8 mouse cellular contexts compared by ENCODE assay signal in the genomic region with DNA sequence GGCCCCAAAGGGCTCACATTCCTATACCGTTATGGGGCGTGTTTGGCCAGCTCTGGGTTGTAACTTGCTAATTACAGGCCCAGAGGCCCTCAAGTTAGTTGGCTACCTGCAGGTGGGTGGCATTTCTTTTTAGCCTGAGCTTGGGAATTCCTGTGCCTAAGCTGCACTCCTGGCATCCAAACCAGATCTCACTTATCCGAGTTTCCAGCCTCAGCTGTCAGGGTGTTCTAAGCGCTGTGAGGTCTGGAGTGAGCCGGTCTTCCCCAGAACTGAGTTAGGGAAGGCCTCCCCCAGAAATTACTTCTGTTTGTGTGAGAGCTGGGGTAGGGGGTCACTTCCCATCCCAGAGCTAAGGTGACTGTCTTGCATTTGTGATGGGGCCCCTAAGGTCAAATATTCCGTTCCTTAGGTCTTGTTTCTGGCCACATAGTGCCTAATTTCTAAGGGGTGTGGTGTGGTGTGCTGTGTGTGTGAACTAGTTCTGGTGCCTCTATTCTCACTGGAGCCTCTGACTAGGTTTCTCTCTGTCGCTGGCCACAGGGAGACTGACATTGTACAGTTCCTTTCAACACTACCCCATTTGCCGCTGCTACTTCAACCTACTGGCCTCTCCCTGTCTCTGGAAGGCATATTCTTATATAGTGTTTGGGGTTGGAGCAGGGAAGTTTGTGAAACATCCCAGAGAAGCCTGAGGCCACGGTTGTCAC. TPM values are rescaled to one million over a fixed set of nuclear protein-coding genes. Genes with fewer than 3 reads are reported as not detected.
A peak's percentile ranks its signal among the peaks of the same experiment; 100 is the strongest.
DNase-seq lines count a peak whose midpoint lies in the region; ATAC-seq and TF ChIP-seq lines count a peak whose summit lies in the region.

No protein-coding gene starts in this region.

- peak overlapping the region; percentile 99 for H3K9ac ChIP-seq in heart, embryonic 14.5 days (ENCODE audit: low read length)
- peak overlapping the region; percentile 95 for H3K9ac ChIP-seq in hindbrain, embryonic 12.5 days
- peak overlapping the region; percentile 97 for H3K9ac ChIP-seq in midbrain, embryonic 13.5 days (replicated peaks)

- H3K9me3 ChIP-seq in heart, embryonic 14.5 days (ENCODE audit: control insufficient read depth, low read length): no peaks in the 10 kb centered on the region
- H3K9me3 ChIP-seq in hindbrain, embryonic 12.5 days (replicated peaks): no peaks in the 10 kb centered on the region
- no peaks in the 10 kb centered on the region for H3K9me3 ChIP-seq in midbrain, embryonic 13.5 days

- H3K27me3 ChIP-seq in heart, embryonic 14.5 days (ENCODE audit: control insufficient read depth, insufficient read depth, low read length): no peaks in the 10 kb centered on the region
- no peaks in the 10 kb centered on the region for H3K27me3 ChIP-seq in hindbrain, embryonic 12.5 days
- H3K27me3 ChIP-seq in midbrain, embryonic 13.5 days: no peaks in the 10 kb centered on the region

- TF ChIP-seq CTCF in bone marrow, adult 2 months (IDR thresholded peaks at IDR 0.05; ENCODE audit: control insufficient read depth, insufficient read depth, low read length): no peak

- peak overlapping the region; percentile 88 for H3K4me2 ChIP-seq in heart, embryonic 14.5 days (ENCODE audit: low read length)
- H3K4me2 ChIP-seq in hindbrain, embryonic 12.5 days (replicated peaks): peak overlapping the region; percentile 79
- peak overlapping the region; percentile 74 for H3K4me2 ChIP-seq in midbrain, embryonic 13.5 days (replicated peaks)

- H3K27ac ChIP-seq in heart, embryonic 14.5 days (replicated peaks in 1 of 2; ENCODE audit: control insufficient read depth in 1 of 2, insufficient read depth in 1 of 2, low read depth in 2 of 2, low read length in 2 of 2): peak overlapping the region; percentile 89 to 95
- H3K27ac ChIP-seq in bone marrow, adult 2 months (ENCODE audit: control insufficient read depth, insufficient read depth, low read depth, low read length, poor library complexity): peak overlapping the region; percentile 96
- peak overlapping the region; percentile 94 for H3K27ac ChIP-seq in hindbrain, embryonic 12.5 days
- peak overlapping the region; percentile 92 for H3K27ac ChIP-seq in midbrain, embryonic 13.5 days

- intact Hi-C loops in heart, postnatal 36 days (cut with DNase I): loop anchor here (2.0 to 5.0 kb wide), 2 partner anchors 31 to 89 kb away; a partner anchor contains a TSS

- no peak for DNase-seq in heart, postnatal 36 days
- DNase-seq in adrenal gland, postnatal 4 days (ENCODE audit: low spot score in 2 of 2): no peak
- DNase-seq in layer of hippocampus, adult 8-10 months (ENCODE audit: low spot score in 2 of 2): no peak

- no peak; the same call in 1 of the 2 replicates for ATAC-seq in heart, embryonic 14.5 days (ENCODE audit: insufficient number of reproducible peaks, insufficient read depth, low FRiP score, low read depth)
- no peak for ATAC-seq in hindbrain, embryonic 12.5 days (ENCODE audit: low FRiP score)
- ATAC-seq in midbrain, embryonic 13.5 days: 0 out of 2 replicates have a peak, but pooled peaks have one; percentile 4
- ATAC-seq in granulocyte monocyte progenitor cell, adult 5-6 weeks (replicated peaks; ENCODE audit: poor library complexity, severe bottlenecking): no peak

- peaks cover 14% of the 10 kb centered on the region for H3K36me3 ChIP-seq in heart, embryonic 14.5 days (ENCODE audit: control insufficient read depth, insufficient read depth, low read length)
- H3K36me3 ChIP-seq in hindbrain, embryonic 12.5 days: peaks cover 12% of the 10 kb centered on the region
- H3K36me3 ChIP-seq in midbrain, embryonic 13.5 days: peaks cover 13% of the 10 kb centered on the region

- H3K4me3 ChIP-seq in heart, embryonic 14.5 days (ENCODE audit: control insufficient read depth in 1 of 2, insufficient read depth in 1 of 2, low read depth in 1 of 2, low read length in 2 of 2): peak overlapping the region; percentile 81 to 96
- H3K4me3 ChIP-seq in bone marrow, adult 2 months (replicated peaks; ENCODE audit: control insufficient read depth, low read depth, low read length): peak overlapping the region; percentile 90
- H3K4me3 ChIP-seq in hindbrain, embryonic 12.5 days: peak overlapping the region; percentile 92
- H3K4me3 ChIP-seq in midbrain, embryonic 13.5 days (replicated peaks): peak overlapping the region; percentile 85

- WGBS in heart, embryonic 14.5 days: 3% methylated on average over 9 of the region's 9 CpGs
- WGBS in bone marrow, adult 2 months: 6% methylated on average over 9 of the region's 9 CpGs
- WGBS in hindbrain, embryonic 12.5 days: 17% methylated on average over 9 of the region's 9 CpGs
- WGBS in midbrain, embryonic 13.5 days: 15% methylated on average over 9 of the region's 9 CpGs

- H3K4me1 ChIP-seq in heart, embryonic 14.5 days (ENCODE audit: control insufficient read depth in 2 of 2, insufficient read depth in 2 of 2, low read length in 2 of 2): peaks cover 29 to 35% of the 10 kb centered on the region in 2 experiments
- peaks cover 12% of the 10 kb centered on the region; the same call in 1 of the 2 replicates for H3K4me1 ChIP-seq in bone marrow, adult 2 months (ENCODE audit: control insufficient read depth, insufficient read depth, low read length)
- H3K4me1 ChIP-seq in hindbrain, embryonic 12.5 days: peaks cover 36% of the 10 kb centered on the region
- H3K4me1 ChIP-seq in midbrain, embryonic 13.5 days (replicated peaks): peaks cover 40% of the 10 kb centered on the region

- TF ChIP-seq POLR2A in bone marrow, adult 2 months (IDR thresholded peaks at IDR 0.05; ENCODE audit: borderline replicate concordance, control insufficient read depth, low read depth, low read length): no peak

RNA-seq across cellular contexts. Expression of a gene that starts 1.4 kb away (rescaled TPM):
- 118 and 123 TPM in 2 replicates for polyA plus RNA-seq in heart, embryonic 14.5 days (2014; fragmentation: Nextera tagmentation; extraction: Ambion mirVana)
- total RNA-seq in heart, postnatal 36 days (2021): 10 to 100 TPM; 36.4 to 45.9 TPM
- polyA plus RNA-seq in bone marrow, adult 2 months (2011; ENCODE audit: insufficient read depth, insufficient read length, low replicate concordance, missing spikeins): 70.3 and 159 TPM in 2 replicates
- 115 TPM in 2 replicates for polyA plus RNA-seq in hindbrain, embryonic 12.5 days (2016; fragmentation: Nextera tagmentation; extraction: Ambion mirVana)
- polyA plus RNA-seq in midbrain, embryonic 13.5 days (2015; fragmentation: Nextera tagmentation; extraction: Ambion mirVana): 91.3 and 93.8 TPM in 2 replicates
- total RNA-seq in adrenal gland, postnatal 4 days (2021): 100 to 1,000 TPM; 145 to 147 TPM
- total RNA-seq in layer of hippocampus, adult 8-10 months (2022): 10 to 100 TPM; 49.1 to 65.7 (median 61.2) TPM
- total RNA-seq in granulocyte monocyte progenitor cell, adult 5-6 weeks (2014; fragmentation: Nextera tagmentation): 193 and 213 TPM in 2 replicates
- 87.8 and 88.6 TPM in 2 replicates for total RNA-seq in granulocyte monocyte progenitor cell, adult 5-6 weeks (2017)

RNA-seq across cellular contexts. Expression of a gene that starts 9.0 kb away (rescaled TPM):
- polyA plus RNA-seq in heart, embryonic 14.5 days (2014; fragmentation: Nextera tagmentation; extraction: Ambion mirVana): 0.88 TPM in 2 replicates
- under 1 TPM; 0.53 to 0.60 TPM for total RNA-seq in heart, postnatal 36 days (2021)
- 3.8 and 4.3 TPM in 2 replicates for polyA plus RNA-seq in bone marrow, adult 2 months (2011; ENCODE audit: insufficient read depth, insufficient read length, low replicate concordance, missing spikeins)
- polyA plus RNA-seq in hindbrain, embryonic 12.5 days (2016; fragmentation: Nextera tagmentation; extraction: Ambion mirVana): 0.87 and 1.1 TPM in 2 replicates
- 0.58 and 0.63 TPM in 2 replicates for polyA plus RNA-seq in midbrain, embryonic 13.5 days (2015; fragmentation: Nextera tagmentation; extraction: Ambion mirVana)
- total RNA-seq in adrenal gland, postnatal 4 days (2021): 1 to 10 TPM; 1.1 to 1.3 TPM
- total RNA-seq in layer of hippocampus, adult 8-10 months (2022): 1 to 10 TPM in 2 of 4 experiments, under 1 TPM in 2; 0.85 to 1.4 (median 1.2) TPM
- 15.5 and 18.0 TPM in 2 replicates for total RNA-seq in granulocyte monocyte progenitor cell, adult 5-6 weeks (2014; fragmentation: Nextera tagmentation)
- total RNA-seq in granulocyte monocyte progenitor cell, adult 5-6 weeks (2017): 5.0 and 5.4 TPM in 2 replicates

RNA-seq across cellular contexts. Expression of a gene that starts 34.1 kb away (rescaled TPM):
- 29.8 and 31.7 TPM in 2 replicates for polyA plus RNA-seq in heart, embryonic 14.5 days (2014; fragmentation: Nextera tagmentation; extraction: Ambion mirVana)
- total RNA-seq in heart, postnatal 36 days (2021): 10 to 100 TPM; 24.1 to 26.6 TPM
- polyA plus RNA-seq in bone marrow, adult 2 months (2011; ENCODE audit: insufficient read depth, insufficient read length, low replicate concordance, missing spikeins): 8.3 and 12.4 TPM in 2 replicates
- 37.0 and 37.9 TPM in 2 replicates for polyA plus RNA-seq in hindbrain, embryonic 12.5 days (2016; fragmentation: Nextera tagmentation; extraction: Ambion mirVana)
- polyA plus RNA-seq in midbrain, embryonic 13.5 days (2015; fragmentation: Nextera tagmentation; extraction: Ambion mirVana): 46.4 and 50.1 TPM in 2 replicates
- total RNA-seq in adrenal gland, postnatal 4 days (2021): 10 to 100 TPM; 31.6 to 32.7 TPM
- total RNA-seq in layer of hippocampus, adult 8-10 months (2022): 10 to 100 TPM; 19.2 to 22.4 (median 21.0) TPM
- total RNA-seq in granulocyte monocyte progenitor cell, adult 5-6 weeks (2014; fragmentation: Nextera tagmentation): 17.8 and 25.4 TPM in 2 replicates
- 9.3 and 11.3 TPM in 2 replicates for total RNA-seq in granulocyte monocyte progenitor cell, adult 5-6 weeks (2017)

RNA-seq across cellular contexts. Expression of a gene that starts 34.9 kb away (rescaled TPM):
- 25.6 and 28.8 TPM in 2 replicates for polyA plus RNA-seq in heart, embryonic 14.5 days (2014; fragmentation: Nextera tagmentation; extraction: Ambion mirVana)
- total RNA-seq in heart, postnatal 36 days (2021): 10 to 100 TPM; 26.7 to 26.8 TPM
- 50.3 and 67.0 TPM in 2 replicates for polyA plus RNA-seq in bone marrow, adult 2 months (2011; ENCODE audit: insufficient read depth, insufficient read length, low replicate concordance, missing spikeins)
- 45.7 and 51.1 TPM in 2 replicates for polyA plus RNA-seq in hindbrain, embryonic 12.5 days (2016; fragmentation: Nextera tagmentation; extraction: Ambion mirVana)
- 47.5 and 50.5 TPM in 2 replicates for polyA plus RNA-seq in midbrain, embryonic 13.5 days (2015; fragmentation: Nextera tagmentation; extraction: Ambion mirVana)
- 100 to 1,000 TPM; 127 to 130 TPM for total RNA-seq in adrenal gland, postnatal 4 days (2021)
- 10 to 100 TPM; 20.7 to 28.4 (median 23.9) TPM for total RNA-seq in layer of hippocampus, adult 8-10 months (2022)
- 26.9 and 56.5 TPM in 2 replicates for total RNA-seq in granulocyte monocyte progenitor cell, adult 5-6 weeks (2014; fragmentation: Nextera tagmentation)
- 22.8 and 30.0 TPM in 2 replicates for total RNA-seq in granulocyte monocyte progenitor cell, adult 5-6 weeks (2017)

RNA-seq across cellular contexts. Expression of a gene that starts 41.0 kb away (rescaled TPM):
- 22.1 and 24.4 TPM in 2 replicates for polyA plus RNA-seq in heart, embryonic 14.5 days (2014; fragmentation: Nextera tagmentation; extraction: Ambion mirVana)
- 10 to 100 TPM; 12.6 to 13.8 TPM for total RNA-seq in heart, postnatal 36 days (2021)
- polyA plus RNA-seq in bone marrow, adult 2 months (2011; ENCODE audit: insufficient read depth, insufficient read length, low replicate concordance, missing spikeins): 13.9 and 27.0 TPM in 2 replicates
- 56.3 and 62.9 TPM in 2 replicates for polyA plus RNA-seq in hindbrain, embryonic 12.5 days (2016; fragmentation: Nextera tagmentation; extraction: Ambion mirVana)
- 45.7 and 49.9 TPM in 2 replicates for polyA plus RNA-seq in midbrain, embryonic 13.5 days (2015; fragmentation: Nextera tagmentation; extraction: Ambion mirVana)
- 10 to 100 TPM; 39.0 to 41.1 TPM for total RNA-seq in adrenal gland, postnatal 4 days (2021)
- total RNA-seq in layer of hippocampus, adult 8-10 months (2022): 10 to 100 TPM; 33.8 to 45.9 (median 41.6) TPM
- total RNA-seq in granulocyte monocyte progenitor cell, adult 5-6 weeks (2014; fragmentation: Nextera tagmentation): 40.6 and 43.4 TPM in 2 replicates
- total RNA-seq in granulocyte monocyte progenitor cell, adult 5-6 weeks (2017): 28.9 and 32.8 TPM in 2 replicates
